Mouse (Mus musculus) thymus, adult 2 months (tissue): ENCODE data around the gene Cyp4x1.

Experiments used
- CTCF ChIP-seq: fragments of 200-500 bp; IDR thresholded peaks from 2 replicates; pipeline ENCODE4 v1.5.1; 2012; ENCODE audit warnings: mild to moderate bottlenecking, control low read depth, low read length, moderate library complexity, borderline replicate concordance; ENCODE audit not compliant: control insufficient read depth, poor library complexity, insufficient read depth; ENCODE audit errors: extremely low read depth
- POLR2A ChIP-seq: fragments of 200-500 bp; IDR thresholded peaks from 2 replicates; pipeline ENCODE4 v1.6.1; 2012; ENCODE audit warnings: mild to moderate bottlenecking, low read length, control low read depth, moderate library complexity; ENCODE audit not compliant: control insufficient read depth, poor library complexity, insufficient read depth; ENCODE audit errors: extremely low read depth

DNA sequence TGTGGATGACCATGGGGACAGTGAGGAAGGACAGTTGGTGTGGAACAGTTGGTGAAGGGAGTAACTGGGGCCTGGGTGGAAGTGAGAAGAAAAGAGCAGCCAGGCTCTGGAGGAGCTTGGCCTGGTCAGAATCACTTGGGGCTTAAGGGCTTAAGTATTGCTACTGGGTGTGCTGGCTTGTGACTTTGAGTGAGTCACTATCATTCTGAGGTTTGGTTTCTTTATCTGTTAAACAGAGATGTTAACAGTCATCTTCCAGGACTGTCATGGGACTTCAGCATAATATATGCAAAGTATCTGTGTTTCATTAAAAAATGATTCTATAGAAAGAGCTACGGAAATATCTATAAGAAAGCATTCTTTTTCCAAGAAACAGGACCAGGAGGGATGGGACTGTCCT lies 59.3 kb downstream of the Cyp4x1 start:
- TF ChIP-seq POLR2A (no peak), CTCF (no peak)
